Mouse (Mus musculus): ENCODE measurements around the gene Ppp4r2.

- TF ChIP-seq CTCF (IDR thresholded peaks at IDR 0.05; ENCODE audit: low read depth) = no peak
- no peak for TF ChIP-seq EP300 (IDR thresholded peaks at IDR 0.05; ENCODE audit: low read depth)
Observed at GRCm38 (mm10) chr6:100851083-100851482, 17.7 kb downstream of the Ppp4r2 start.

Data from heart, postnatal 0 days (tissue).